Mouse (Mus musculus) left cerebral cortex, postnatal 10 days (tissue): ENCODE measurements at regions not wholly inside any gene's neighbourhood (a gene's known extent, or its start where the extent isn't known, plus 50 kb on each side); places are given as distances from the start of the nearest gene placed in this dataset.

ENCODE experiments used
- DNase-seq, 2 experiments: peaks; one replicate each; pipeline ENCODE4 v3.0.0; 2021 to 2022; ENCODE audit warnings: low spot score in 2 of 2, mixed read lengths in 1 of 2; ENCODE audit errors: extremely low spot score in 1 of 2
- intact Hi-C: fragments of 180-260 bp; cut with DNase I; formaldehyde crosslinking; loops from one replicate; pipeline ENCODE4 v1.15.1; 2025

DNA sequence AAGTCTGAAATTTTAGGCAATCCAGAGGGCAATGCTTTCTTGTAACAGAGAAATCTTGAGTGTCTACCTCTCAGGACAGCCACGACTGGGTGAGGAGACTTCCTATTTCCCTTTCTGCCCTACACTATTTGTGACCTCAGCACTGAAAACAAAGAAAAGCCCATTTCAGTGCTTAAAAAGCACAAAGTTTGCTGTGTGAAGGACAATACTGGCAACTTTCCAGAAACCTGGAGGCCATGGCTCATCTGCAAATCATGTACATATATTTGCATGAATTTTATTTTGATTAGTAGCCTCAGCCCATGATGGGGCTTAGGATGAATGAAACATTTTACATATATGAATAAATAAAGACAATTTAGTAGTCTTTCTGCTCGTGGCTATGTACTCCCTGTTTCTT, 292.4 kb upstream of the Gm11146 start:
- DNase-seq: no peak
- intact Hi-C loops: no loop called here

DNA sequence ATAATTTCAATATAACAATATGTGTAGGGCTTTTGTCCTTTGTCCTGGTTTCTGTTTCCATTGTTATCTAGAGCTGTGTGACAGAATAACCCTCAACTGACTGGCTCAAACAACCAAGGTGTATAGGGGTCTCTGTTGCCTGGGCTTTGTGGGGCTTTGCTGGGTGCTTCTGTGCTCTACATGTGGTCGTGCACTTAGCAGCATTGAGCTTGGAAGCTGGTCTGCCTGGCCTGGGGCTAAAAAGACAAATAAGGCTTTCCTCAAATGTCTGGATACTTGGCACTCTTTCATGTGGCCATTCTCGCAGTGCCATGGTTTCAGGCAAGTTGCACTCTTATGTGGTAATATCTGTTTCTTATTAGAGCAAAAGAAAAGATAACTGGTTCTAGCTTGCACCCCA, 291.8 kb upstream of the Gm11146 start:
- intact Hi-C loops: no loop called here
- DNase-seq: no peak

DNA sequence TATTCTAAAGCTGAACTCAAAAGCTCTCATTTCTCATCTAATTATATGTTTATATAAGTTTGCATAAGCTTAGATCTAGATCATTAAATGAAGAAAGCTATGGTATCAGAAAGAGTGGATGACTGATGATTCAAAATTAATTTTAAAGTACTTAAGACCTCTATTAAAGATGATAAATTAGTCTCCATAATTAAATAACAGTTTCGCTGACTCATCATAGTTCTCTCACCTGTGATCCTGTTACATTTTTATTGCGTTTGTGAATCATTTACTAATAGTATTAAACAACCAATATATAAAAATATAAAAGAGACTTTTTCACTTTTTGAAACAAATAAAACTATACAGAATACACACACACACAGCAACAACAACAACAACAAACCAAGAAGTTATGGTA, 290.8 kb upstream of the Gm11146 start:
- intact Hi-C loops: no loop called here

DNA sequence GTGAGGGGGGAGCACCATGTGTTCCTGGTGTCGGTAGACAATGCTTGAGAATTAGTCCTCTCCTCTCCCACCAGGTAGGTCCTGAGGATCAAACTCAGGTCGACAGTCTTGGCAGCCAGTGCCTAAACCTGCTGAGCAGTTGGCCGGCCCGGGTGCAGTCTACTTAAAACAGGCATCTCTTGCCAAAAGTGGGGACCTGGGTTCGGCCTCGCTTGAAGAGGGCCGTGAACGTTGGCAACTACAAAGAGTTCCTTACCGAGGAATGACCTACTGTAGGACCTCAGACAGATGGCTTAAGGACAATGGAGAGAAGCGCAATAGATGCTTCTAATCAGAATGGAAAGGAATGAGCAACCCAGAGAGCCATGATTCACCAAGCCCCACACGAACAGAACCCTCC, 287.5 kb upstream of the Gm11146 start:
- no peak for DNase-seq
- intact Hi-C loops: no loop called here

More for the DNA sequence above, 290.8 kb upstream of the Gm11146 start:
- no peak for DNase-seq

DNA sequence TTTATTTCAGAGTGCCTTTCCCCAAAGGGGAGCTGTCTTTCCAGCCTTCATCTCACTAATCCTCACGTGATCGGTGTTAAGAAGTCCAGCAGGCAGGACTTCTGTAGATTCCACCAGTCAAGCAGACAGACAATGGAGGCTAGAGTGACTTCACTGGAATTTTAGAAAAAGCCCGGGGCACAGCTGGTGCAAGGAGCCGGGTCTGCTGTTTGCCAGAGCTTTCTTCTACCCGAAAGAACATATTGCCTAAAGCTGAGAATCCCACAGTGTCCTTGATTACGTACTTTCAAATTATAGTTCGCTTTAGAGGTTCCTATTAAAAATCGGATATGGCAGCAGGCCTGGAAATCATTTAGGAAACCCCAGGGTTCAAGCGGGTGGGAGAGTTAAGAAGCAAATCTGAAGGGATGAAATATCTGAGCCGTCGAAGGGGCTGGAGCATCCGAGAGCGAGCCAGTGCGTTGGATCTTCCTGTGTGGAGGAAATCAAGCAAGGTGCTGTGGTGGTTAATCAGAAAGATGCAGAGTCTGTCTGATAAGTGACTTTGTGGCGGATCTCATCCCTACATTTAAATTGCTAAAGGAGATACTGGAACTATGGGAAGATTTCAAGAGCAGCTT, 283.3 kb upstream of the Gm11146 start:
- intact Hi-C loops: no loop called here
- no peak for DNase-seq

DNA sequence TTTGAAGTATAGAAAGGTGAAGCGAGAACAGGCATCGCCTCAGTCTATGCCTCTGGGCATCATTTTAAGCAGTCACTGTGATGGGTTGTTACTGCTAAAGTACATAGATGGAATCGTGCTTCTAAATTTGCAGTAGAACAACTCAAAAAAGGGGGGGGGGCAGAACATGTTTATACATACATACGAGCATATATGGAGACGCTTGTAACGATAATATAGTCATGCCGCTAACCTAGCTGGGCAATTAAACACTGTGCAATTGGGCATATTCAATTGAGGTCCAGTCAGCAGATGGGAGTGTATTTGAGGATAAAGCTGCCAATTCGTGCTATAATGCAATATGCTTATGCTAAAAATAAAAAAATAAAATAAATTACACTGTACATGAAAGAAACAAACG, 282.6 kb upstream of the Gm11146 start:
- intact Hi-C loops: no loop called here
- no peak for DNase-seq

DNA sequence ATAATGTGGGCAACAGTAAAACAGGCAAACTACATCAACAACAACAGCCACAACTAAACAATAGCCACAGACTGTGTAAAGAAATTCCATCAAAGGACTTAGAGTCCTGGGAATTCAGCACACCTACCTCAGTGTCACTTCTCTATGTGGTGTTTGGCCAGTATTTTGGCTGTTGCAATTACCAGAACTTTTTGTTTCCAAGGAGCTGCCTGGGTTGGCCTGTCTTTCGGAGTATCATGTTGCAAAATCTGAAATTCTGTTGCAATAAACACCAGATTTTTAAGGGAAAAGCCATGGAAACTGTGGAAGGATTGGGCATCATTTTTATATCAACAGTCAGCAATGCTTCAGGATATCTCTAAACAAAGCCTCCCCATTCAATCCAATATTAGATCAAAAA, 275.1 kb upstream of the Gm11146 start:
- intact Hi-C loops: no loop called here
- DNase-seq: no peak

DNA sequence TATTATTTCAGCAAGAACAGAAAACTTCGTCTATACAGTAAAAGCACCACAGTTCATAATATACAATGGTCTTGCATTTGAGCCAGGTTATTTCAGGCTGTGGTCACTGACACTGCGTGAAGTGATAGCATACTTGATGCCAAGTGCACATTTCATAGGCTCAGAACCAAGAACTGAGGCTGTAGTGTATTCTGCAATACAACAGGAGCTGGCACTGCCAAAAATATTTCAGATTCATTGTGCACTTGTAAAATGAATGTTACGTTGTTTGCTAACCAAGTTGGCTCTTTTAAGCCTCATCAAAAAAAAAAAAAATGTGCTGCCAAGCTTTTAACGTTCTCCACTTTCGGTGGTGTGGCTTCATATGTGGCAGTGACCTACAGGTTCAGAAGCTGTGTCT, 261.4 kb upstream of the Gm11146 start:
- no peak for DNase-seq
- intact Hi-C loops: no loop called here

DNA sequence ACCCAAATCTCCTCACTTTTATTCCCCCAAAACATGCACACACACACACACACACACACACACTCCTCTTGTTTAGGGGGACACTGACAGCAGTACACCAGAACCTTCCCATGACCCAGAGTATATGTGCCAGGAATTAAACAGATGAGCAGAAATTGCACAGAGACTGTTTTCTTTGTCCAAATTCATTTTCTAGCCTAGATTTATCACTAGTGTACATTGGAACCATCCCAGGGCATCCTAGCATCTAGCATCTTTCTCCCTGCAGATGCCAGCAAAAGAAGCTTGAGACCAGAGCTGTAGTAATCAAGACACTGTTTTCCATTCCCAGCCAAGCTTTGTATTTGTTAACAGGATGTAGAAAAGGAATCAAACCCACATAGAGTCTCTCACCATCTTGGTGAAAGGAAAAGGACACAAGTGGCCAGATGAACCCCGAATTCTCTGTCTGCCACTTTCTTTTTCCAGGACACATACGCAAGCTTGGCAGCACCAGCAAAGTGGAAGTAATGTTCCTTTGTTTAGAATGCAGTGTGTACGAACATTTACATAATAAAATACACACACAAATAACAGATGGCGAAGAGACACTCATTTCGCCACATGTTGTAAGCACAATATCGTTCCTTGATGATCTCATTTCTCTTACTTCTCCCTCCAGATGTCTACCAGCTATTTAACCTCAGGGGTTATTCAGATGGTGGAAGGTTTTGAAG, 250.3 kb upstream of the Gm11146 start:
- intact Hi-C loops: no loop called here
- no peak for DNase-seq

DNA sequence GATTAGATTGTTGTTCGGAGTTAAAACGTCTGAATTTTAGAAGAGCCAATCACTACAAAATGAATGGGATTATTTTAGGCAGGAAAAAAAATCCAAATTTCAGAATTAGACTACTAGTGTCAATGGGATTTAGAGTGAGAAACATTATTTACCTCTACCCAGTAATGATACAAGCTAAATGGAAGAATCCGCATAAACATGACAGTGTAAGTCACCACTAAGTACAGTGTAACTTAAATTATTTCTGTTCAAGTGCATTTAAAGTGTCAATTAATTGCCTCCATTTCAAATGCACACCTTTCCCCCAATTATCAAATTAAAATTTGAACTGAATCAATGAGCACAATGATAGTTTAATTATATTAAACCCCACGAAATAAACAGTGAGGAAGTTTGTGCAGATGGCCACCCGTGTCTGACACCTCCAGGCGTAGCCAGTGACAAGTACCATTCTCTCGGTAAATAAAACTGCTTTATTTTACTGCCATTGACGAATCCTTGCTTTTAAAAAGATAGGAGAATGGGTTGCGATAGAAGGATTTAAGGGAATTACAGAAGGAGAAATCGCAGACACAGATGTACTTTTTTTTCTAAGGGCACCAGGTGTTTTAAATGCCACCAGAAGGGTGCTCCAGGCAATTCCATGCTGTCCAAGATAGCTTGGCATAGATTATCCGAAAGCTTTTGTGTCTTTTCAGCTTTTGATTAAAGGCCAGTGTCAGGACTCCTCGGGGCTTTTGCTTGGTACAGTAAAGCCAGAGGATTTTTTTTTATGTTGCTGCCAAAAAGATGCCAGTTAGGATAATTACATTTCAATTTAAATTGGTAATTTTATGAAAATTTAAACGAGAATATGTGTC, 249.5 kb upstream of the Gm11146 start:
- no peak for DNase-seq
- intact Hi-C loops: no loop called here

DNA sequence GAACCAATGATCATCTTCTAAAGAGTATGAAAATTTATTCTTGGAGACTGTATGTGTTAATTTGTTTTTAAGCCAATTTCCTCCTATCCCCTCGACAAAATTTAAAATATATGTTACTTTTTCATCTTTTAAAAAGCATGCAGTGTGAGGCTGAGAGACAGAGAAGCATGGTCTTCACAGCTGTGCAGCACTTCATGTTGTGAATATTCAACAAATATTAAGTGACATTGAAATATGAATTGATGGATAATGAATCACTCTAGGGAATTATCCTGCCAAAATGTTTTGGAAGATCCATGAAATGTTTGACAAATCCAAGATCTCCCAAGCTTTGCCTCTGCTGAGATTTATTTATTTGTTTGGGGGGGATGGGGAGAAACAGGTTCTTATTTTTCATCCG, 233.9 kb upstream of the Gm11146 start:
- intact Hi-C loops: no loop called here
- DNase-seq: no peak

DNA sequence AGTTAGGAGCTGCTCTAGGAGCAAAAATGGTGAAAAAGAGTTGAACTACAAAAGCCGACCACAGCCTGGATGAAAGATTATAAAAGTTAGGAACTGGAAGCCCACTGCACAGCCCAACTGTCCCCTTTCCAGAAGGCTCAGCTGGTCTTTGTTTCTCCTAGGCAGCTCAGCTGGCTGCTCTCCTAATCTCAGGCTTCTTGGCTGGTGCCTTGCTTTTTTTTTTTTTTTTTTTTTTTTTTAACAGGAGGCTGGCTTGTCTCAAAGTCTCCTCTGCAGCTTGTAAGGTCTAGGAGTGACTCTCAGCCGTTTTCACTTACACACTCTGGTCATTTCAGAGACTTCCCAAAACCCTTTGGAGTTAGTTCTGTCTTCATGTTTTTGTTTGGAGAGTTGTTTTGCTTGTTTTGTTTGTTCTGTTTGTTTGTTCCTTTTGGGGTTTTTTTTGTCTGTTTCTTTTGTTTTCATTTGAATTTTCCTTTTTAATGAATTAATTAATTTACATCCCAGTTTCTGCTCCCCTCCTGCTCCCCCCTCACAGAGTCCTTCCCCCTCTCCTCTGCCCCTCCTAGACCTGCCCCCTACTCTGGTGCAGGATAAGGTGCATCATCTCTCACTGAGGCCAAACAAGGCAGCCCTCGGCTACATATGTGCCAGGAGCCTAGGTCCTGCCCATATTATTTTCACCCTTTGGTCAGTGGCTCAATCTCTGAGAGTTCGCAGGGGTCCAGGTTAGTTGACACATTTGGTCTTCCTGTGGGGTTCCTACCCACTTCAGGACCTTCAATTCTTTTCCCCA, 225.6 kb upstream of the Gm11146 start:
- peak in 1 of 2 experiments; percentile 22 for DNase-seq
- intact Hi-C loops: no loop called here

DNA sequence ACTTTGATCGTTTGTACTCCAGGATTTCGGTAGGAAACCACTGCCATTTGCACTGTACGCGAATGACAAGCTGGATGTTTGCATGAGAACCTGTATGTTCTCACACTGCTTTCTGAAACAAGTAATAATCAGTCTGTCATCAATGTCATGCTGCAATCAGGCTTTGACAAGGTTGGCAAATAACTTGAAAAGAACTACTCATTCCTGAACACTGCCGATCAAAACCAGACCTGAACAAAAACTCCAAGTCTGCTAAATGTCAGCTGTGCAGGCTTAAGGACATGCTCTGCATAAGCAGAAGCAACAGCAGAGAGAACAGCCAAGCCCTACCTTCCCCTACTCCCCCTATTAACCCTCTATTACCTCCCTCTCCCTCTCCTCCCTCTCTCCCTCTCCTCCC, 197.8 kb upstream of the Gm11146 start:
- intact Hi-C loops: no loop called here
- no peak for DNase-seq

DNA sequence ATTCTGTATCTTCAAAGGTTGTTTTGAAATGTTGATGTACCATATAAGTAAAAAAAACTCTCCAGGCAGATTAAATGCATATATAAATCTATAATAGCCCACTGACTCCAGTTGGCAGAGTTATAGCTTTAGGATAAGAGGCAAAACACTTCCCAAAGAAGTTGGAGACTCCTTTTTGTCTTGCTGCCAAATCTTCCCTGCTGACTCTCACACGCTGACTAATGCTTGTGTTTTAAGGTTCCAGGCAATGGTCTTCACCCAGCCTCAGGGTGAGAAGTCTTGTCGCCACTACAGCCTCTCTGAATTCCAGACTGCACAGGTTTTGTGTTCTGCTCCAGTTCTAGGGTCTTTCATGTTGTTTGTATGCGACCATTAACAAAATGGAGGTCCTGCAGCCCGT, 195.0 kb upstream of the Gm11146 start:
- intact Hi-C loops: no loop called here
- DNase-seq: no peak

DNA sequence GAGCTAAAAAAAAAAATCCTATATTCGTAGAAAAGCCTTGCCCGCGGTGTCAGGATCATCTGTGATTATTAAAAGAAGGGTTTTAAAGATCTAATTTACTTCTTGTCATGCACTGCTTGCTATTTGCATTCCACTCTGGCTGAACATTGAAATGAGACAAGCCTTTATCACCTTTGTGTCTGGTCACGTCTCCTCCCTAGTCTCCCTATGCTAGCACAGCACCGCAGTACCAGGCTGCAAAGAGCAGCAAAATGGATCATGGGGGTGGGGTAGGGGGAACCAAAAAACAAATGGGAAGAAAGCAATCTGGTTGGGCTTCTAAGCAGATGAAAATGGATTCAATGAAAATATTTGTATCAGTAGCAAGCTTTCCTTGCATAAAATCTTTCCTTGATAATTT, 187.8 kb upstream of the Gm11146 start:
- DNase-seq: no peak
- intact Hi-C loops: loop anchor here (5.0 kb wide), 1 partner anchor 552 kb away; no protein-coding TSS in a partner anchor

DNA sequence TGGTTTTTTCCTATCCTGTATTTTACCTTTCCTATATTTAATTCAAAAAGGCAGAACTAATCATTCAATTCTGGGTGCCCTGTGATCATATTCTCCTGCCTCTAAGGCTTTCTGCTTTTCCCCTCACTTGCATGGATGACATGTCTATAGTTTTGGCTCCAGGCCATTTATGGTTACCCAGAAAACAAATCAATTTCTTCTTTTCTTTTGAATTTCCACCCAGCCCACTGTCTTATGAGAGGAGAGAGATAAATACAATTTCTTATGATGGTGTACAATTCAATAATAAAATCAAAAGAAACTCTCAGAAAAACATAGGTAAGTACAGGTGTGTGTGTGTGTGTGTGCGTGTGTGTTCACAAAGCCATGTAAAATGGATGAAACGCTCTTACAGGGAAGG, 187.3 kb upstream of the Gm11146 start:
- no peak for DNase-seq
- intact Hi-C loops: loop anchor here (5.0 kb wide), 1 partner anchor 552 kb away; no protein-coding TSS in a partner anchor

DNA sequence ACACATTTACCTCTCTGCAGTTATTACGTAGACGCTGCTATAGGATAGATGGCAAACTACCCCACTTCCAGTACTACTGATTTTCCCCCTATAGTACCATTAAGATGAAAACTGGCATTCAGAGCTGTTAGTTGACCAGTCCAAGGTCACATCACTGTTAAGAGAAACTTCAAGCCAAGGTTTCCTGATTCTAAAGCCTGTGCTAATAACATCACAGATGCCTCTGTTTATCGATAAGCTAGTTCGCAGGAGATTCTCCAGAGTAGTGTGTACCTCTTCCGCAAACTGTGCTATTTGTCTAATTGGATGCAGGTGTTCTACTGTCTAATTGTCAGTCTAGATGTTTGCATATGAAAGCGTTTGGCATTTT, 186.9 kb upstream of the Gm11146 start:
- intact Hi-C loops: loop anchor here (5.0 kb wide), 1 partner anchor 551 kb away; no protein-coding TSS in a partner anchor

DNA sequence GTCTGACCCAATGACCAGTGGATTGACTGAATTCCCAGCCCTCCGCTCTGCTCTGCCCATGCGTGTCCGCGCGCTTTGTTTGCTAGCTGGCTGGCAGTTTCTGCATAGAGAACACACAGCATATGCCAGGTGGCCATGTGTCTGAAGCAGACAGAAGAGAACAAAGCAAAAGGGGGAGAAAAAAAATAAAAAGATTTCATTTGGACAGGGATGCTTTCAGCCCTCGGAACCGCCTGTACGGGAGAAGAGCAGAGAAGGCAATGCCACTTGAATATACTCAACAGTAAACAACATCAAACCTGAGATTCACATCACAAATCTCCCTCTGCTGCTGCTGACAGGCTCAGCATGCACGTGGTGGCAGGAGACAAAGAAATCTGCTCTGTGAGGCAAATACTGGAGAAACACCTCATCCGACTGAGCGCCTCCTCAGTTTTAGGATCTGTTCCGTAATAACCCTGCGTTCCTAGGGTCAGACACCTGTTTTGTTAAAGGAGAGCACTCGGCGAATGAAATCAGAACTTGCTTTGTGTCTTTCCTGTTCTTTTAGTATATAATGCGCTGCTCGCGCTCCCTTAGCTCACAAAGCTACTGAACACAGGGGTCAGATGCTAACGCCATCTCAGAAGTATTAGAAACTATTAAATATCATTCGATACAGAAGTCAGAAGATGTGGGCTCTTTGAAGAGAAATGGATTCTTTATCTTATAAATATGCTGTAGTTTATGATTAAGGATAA, 186.3 kb upstream of the Gm11146 start:
- DNase-seq: peak; percentile 22 to 41
- intact Hi-C loops: loop anchor here (5.0 kb wide), 1 partner anchor 551 kb away; no protein-coding TSS in a partner anchor

More for the DNA sequence above, 186.9 kb upstream of the Gm11146 start:
- no peak for DNase-seq
